Mouse (Mus musculus): ENCODE measurements around the gene Sik3.
"Not testable (repeated sequence)": the region's sequence is repeated elsewhere in the genome, so short reads cannot be mapped to it uniquely, and the experiment has no call there.

Gene Sik3

GRCm38 (mm10) chr9:46151704-46152040, 139.1 kb downstream of the Sik3 start:
- DNase-seq (ENCODE audit: low spot score), result peak; percentile 40

GRCm38 (mm10) chr9:46152067-46153015, 139.7 kb downstream of the Sik3 start:
- DNase-seq (ENCODE audit: low spot score), result peak; percentile 39

GRCm38 (mm10) chr9:46154469-46154868, 141.8 kb downstream of the Sik3 start:
- DNase-seq (ENCODE audit: low spot score), result no peak

GRCm38 (mm10) chr9:46155026-46155425, 142.4 kb downstream of the Sik3 start:
- no peak for DNase-seq (ENCODE audit: low spot score)

- DNase-seq (ENCODE audit: low spot score), result not testable (repeated sequence)
Observed at GRCm38 (mm10) chr9:46155818-46156217, 143.2 kb downstream of the Sik3 start.

GRCm38 (mm10) chr9:46156711-46157110, 144.1 kb downstream of the Sik3 start:
- DNase-seq (ENCODE audit: low spot score), result no peak

GRCm38 (mm10) chr9:46158273-46158813, 145.7 kb downstream of the Sik3 start:
- DNase-seq (ENCODE audit: low spot score), result no peak

- no peak for DNase-seq (ENCODE audit: low spot score)
Observed at GRCm38 (mm10) chr9:46163430-46163829, 150.8 kb downstream of the Sik3 start.

- DNase-seq (ENCODE audit: low spot score), result no peak
Observed at GRCm38 (mm10) chr9:46168802-46169201, 156.2 kb downstream of the Sik3 start.

GRCm38 (mm10) chr9:46172251-46172650, 159.6 kb downstream of the Sik3 start:
- DNase-seq (ENCODE audit: low spot score), result no peak

- no peak for DNase-seq (ENCODE audit: low spot score)
Observed at GRCm38 (mm10) chr9:46172953-46173352, 160.3 kb downstream of the Sik3 start.

GRCm38 (mm10) chr9:46173919-46174318, 161.3 kb downstream of the Sik3 start:
- no peak for DNase-seq (ENCODE audit: low spot score)

GRCm38 (mm10) chr9:46174770-46175294, 162.2 kb downstream of the Sik3 start:
- DNase-seq (ENCODE audit: low spot score), result no peak

GRCm38 (mm10) chr9:46175300-46175699, 162.7 kb downstream of the Sik3 start:
- no peak for DNase-seq (ENCODE audit: low spot score)

GRCm38 (mm10) chr9:46175938-46176375, 163.3 kb downstream of the Sik3 start:
- no peak for DNase-seq (ENCODE audit: low spot score)

GRCm38 (mm10) chr9:46176613-46177012, 164.0 kb downstream of the Sik3 start:
- DNase-seq (ENCODE audit: low spot score), result no peak

- no peak for DNase-seq (ENCODE audit: low spot score)
Observed at GRCm38 (mm10) chr9:46178595-46178994, 166.0 kb downstream of the Sik3 start.

- DNase-seq (ENCODE audit: low spot score), result no peak
Observed at GRCm38 (mm10) chr9:46181297-46181696, 168.7 kb downstream of the Sik3 start.

GRCm38 (mm10) chr9:46184542-46184941, 171.9 kb downstream of the Sik3 start:
- no peak for DNase-seq (ENCODE audit: low spot score)

- no peak for DNase-seq (ENCODE audit: low spot score)
Observed at GRCm38 (mm10) chr9:46185191-46185590, 172.6 kb downstream of the Sik3 start.

- DNase-seq (ENCODE audit: low spot score), result no peak
Observed at GRCm38 (mm10) chr9:46186387-46186786, 173.8 kb downstream of the Sik3 start.

GRCm38 (mm10) chr9:46188370-46188769, 175.8 kb downstream of the Sik3 start:
- DNase-seq (ENCODE audit: low spot score), result no peak

- no peak for DNase-seq (ENCODE audit: low spot score)
Observed at GRCm38 (mm10) chr9:46188956-46189355, 176.3 kb downstream of the Sik3 start.
